Comparison of ENCODE assay signal across 11 mouse cellular contexts in genomic region chr10:60390177-60390903, GRCm38 (mm10). TPM values are rescaled to one million over a fixed set of nuclear protein-coding genes. Genes with fewer than 3 reads are reported as not detected.
A peak's percentile ranks its signal among the peaks of the same experiment; 100 is the strongest.
DNase-seq lines count a peak whose midpoint lies in the region; ATAC-seq lines count a peak whose summit lies in the region.
"Had no signal": no experiment of that assay in that cellular context is flagged by ENCODE, and none has a peak within 500 bp of the region (broad histone marks: within the 10 kb centered on the region; RNA-seq: fewer than 3 reads in every experiment).

No protein-coding gene starts in this region.

- no peak overlapping the region for H3K4me3 ChIP-seq in heart, embryonic 16.5 days (ENCODE audit: low read length)

- 45% methylated on average over 6 of the region's 6 CpGs for WGBS in heart, embryonic 16.5 days

- peaks cover 21% of the 10 kb centered on the region for H3K4me1 ChIP-seq in heart, embryonic 16.5 days (ENCODE audit: control insufficient read depth, insufficient read depth, low read length)

- H3K9me3 ChIP-seq in heart, embryonic 16.5 days (replicated peaks; ENCODE audit: control insufficient read depth, low read length) = no peaks in the 10 kb centered on the region; the same call in 1 of the 2 replicates

- H3K9ac ChIP-seq in heart, embryonic 16.5 days (ENCODE audit: low read length) = no peak overlapping the region
- H3K9ac ChIP-seq: forebrain, postnatal 0 days had no signal

- H3K4me2 ChIP-seq in heart, embryonic 16.5 days (ENCODE audit: low read depth, low read length) = no peak overlapping the region

- H3K27me3 ChIP-seq in heart, embryonic 16.5 days (ENCODE audit: control insufficient read depth, insufficient read depth, low read length) = no peaks in the 10 kb centered on the region

- DNase-seq in heart, adult 9 months (ENCODE audit: low spot score in 2 of 2) = no peak
- DNase-seq in A20 (ENCODE audit: low read depth, low spot score) (peak; percentile 63), ZHBTc4 (ENCODE audit: low read depth, low spot score) (peak; percentile 51)
- DNase-seq in retina, postnatal 1 day = peak; percentile 44
- DNase-seq in neural tube, embryonic 10.5 days (ENCODE audit: extremely low spot score, low spot score) = no peak
- no peak for DNase-seq in right cerebral cortex, postnatal 10 days (ENCODE audit: low spot score in 2 of 2)
- no peak for DNase-seq in cerebellum, postnatal 4 days (ENCODE audit: low spot score in 2 of 2)
- DNase-seq: cerebellum, adult 9-11 months; forebrain, postnatal 0 days; kidney, adult 8-10 months had no signal

- H3K27ac ChIP-seq in heart, embryonic 16.5 days (ENCODE audit: low read length) = peak overlapping the region; percentile 58; the same call in 1 of the 2 replicates

- no peak for ATAC-seq in heart, embryonic 16.5 days (replicated peaks; ENCODE audit: extremely low read depth, insufficient read depth, low FRiP score)
- ATAC-seq: forebrain, postnatal 0 days had no signal

- no peaks in the 10 kb centered on the region for H3K36me3 ChIP-seq in heart, embryonic 16.5 days (ENCODE audit: control insufficient read depth, insufficient read depth)

RNA-seq across cellular contexts. Expression of gene Gm17455, which starts 9.2 kb away (rescaled TPM):
- polyA plus RNA-seq in heart, embryonic 16.5 days (2015; fragmentation: Nextera tagmentation; extraction: Ambion mirVana) = 0.24 and 0.28 TPM in 2 replicates

RNA-seq across cellular contexts. Expression of gene Vsir, which starts 43.7 kb away (rescaled TPM):
- polyA plus RNA-seq in heart, embryonic 16.5 days (2015; fragmentation: Nextera tagmentation; extraction: Ambion mirVana) = 3.3 and 4.0 TPM in 2 replicates

Comparison
In these comparisons a context has a peak if more than half of its experiments do, and no peak if none do; other contexts are left out.
1. DNase-seq: peak in A20 (single experiment), ZHBTc4 (single experiment) and retina, postnatal 1 day (single experiment); none in heart, adult 9 months (0 of 2), neural tube, embryonic 10.5 days (single experiment), right cerebral cortex, postnatal 10 days (0 of 2) and cerebellum, postnatal 4 days (0 of 2).